11 mouse cellular contexts compared by ENCODE assay signal in genomic region chr4:118206918-118207640, GRCm38 (mm10). TPM values are rescaled to one million over a fixed set of nuclear protein-coding genes. Genes with fewer than 3 reads are reported as not detected.
DNase-seq lines count a peak whose midpoint lies in the region; ATAC-seq and TF ChIP-seq lines count a peak whose summit lies in the region.
"Had no signal": no experiment of that assay in that cellular context is flagged by ENCODE, and none has a peak within 500 bp of the region (broad histone marks: within the 10 kb centered on the region; RNA-seq: fewer than 3 reads in every experiment).

No protein-coding gene starts in this region.

- TF ChIP-seq POLR2A in MEL (IDR thresholded peaks at IDR 0.05; ENCODE audit: control insufficient read depth in 1 of 2, insufficient read depth in 1 of 2, low read depth in 1 of 2, low read length in 2 of 2, poor library complexity in 1 of 2): no peak

- no peak overlapping the region for H3K4me3 ChIP-seq in forebrain, embryonic 12.5 days (replicated peaks)
- H3K4me3 ChIP-seq in forebrain, embryonic 13.5 days: no peak overlapping the region
- H3K4me3 ChIP-seq in MEL (ENCODE audit: control insufficient read depth in 1 of 2, insufficient read depth in 1 of 2, low read depth in 2 of 2, low read length in 2 of 2): no peak overlapping the region
- no peak overlapping the region for H3K4me3 ChIP-seq in midbrain, embryonic 12.5 days

- H3K36me3 ChIP-seq in forebrain, embryonic 12.5 days (replicated peaks): peaks cover 45% of the 10 kb centered on the region
- peaks cover 50% of the 10 kb centered on the region for H3K36me3 ChIP-seq in forebrain, embryonic 13.5 days (ENCODE audit: poor library complexity, severe bottlenecking)
- H3K36me3 ChIP-seq in MEL (ENCODE audit: control insufficient read depth in 1 of 2, insufficient read depth in 2 of 2, low read length in 2 of 2): no peaks in the 10 kb centered on the region
- peaks cover 45% of the 10 kb centered on the region for H3K36me3 ChIP-seq in midbrain, embryonic 12.5 days

- peak; percentile 33; the same call in 1 of the 2 replicates for ATAC-seq in forebrain, embryonic 12.5 days (ENCODE audit: low FRiP score)
- ATAC-seq in forebrain, embryonic 13.5 days: no peak
- ATAC-seq in midbrain, embryonic 12.5 days (ENCODE audit: low FRiP score, low read depth): peak; percentile 35; the same call in 1 of the 2 replicates

- no peaks in the 10 kb centered on the region for H3K79me2 ChIP-seq in MEL (ENCODE audit: control insufficient read depth, insufficient read depth, low read length, poor library complexity)

- 50% methylated on average over 8 of the region's 10 CpGs for WGBS in forebrain, embryonic 12.5 days
- 48% methylated on average over 8 of the region's 10 CpGs for WGBS in forebrain, embryonic 13.5 days
- whole genome bisulfite sequencing in midbrain, embryonic 12.5 days: 57% methylated on average over 10 of the region's 10 CpGs

- TF ChIP-seq RAD21 in MEL (IDR thresholded peaks at IDR 0.05; ENCODE audit: low read depth, low read length): no peak

- peak; percentile 18 to 26 (median 25); a peak in 1 of 6 replicates for TF ChIP-seq CTCF in MEL (IDR thresholded peaks at IDR 0.05 in 2 of 3, conservative IDR thresholded peaks at IDR 0.05 in 1 of 3; ENCODE audit: control insufficient read depth in 1 of 3, insufficient read depth in 1 of 3, low read depth in 2 of 3, low read length in 3 of 3, poor library complexity in 1 of 3, severe bottlenecking in 1 of 3)

- H3K9ac ChIP-seq in forebrain, embryonic 12.5 days: no peak overlapping the region
- no peak overlapping the region for H3K9ac ChIP-seq in forebrain, embryonic 13.5 days
- H3K9ac ChIP-seq in MEL (ENCODE audit: control insufficient read depth, low read depth, low read length, poor library complexity, severe bottlenecking): no peak overlapping the region
- no peak overlapping the region for H3K9ac ChIP-seq in midbrain, embryonic 12.5 days (replicated peaks)

- peaks cover 6% of the 10 kb centered on the region; the same call in 1 of the 2 replicates for H3K4me1 ChIP-seq in forebrain, embryonic 12.5 days
- 0 out of 2 replicates have a peak, but pooled peaks cover 5% of the 10 kb centered on the region for H3K4me1 ChIP-seq in forebrain, embryonic 13.5 days
- no peaks in the 10 kb centered on the region for H3K4me1 ChIP-seq in MEL (ENCODE audit: control insufficient read depth in 1 of 2, insufficient read depth in 2 of 2, low read length in 2 of 2)
- peaks cover 5% of the 10 kb centered on the region for H3K4me1 ChIP-seq in midbrain, embryonic 12.5 days

- no peaks in the 10 kb centered on the region for H3K9me3 ChIP-seq in forebrain, embryonic 12.5 days
- H3K9me3 ChIP-seq in forebrain, embryonic 13.5 days (replicated peaks): no peaks in the 10 kb centered on the region
- H3K9me3 ChIP-seq in MEL (replicated peaks; ENCODE audit: insufficient read depth, low read length): no peaks in the 10 kb centered on the region
- no peaks in the 10 kb centered on the region for H3K9me3 ChIP-seq in midbrain, embryonic 12.5 days

- H3K27ac ChIP-seq in forebrain, embryonic 12.5 days: 0 out of 2 replicates have a peak overlapping the region, but pooled peaks have one; percentile 19
- H3K27ac ChIP-seq in forebrain, embryonic 13.5 days: no peak overlapping the region
- H3K27ac ChIP-seq in MEL (ENCODE audit: control insufficient read depth, low read depth, low read length): no peak overlapping the region
- H3K27ac ChIP-seq in midbrain, embryonic 12.5 days (replicated peaks): peak overlapping the region; percentile 39; the same call in 1 of the 2 replicates

- no peaks in the 10 kb centered on the region for H3K27me3 ChIP-seq in forebrain, embryonic 12.5 days
- no peaks in the 10 kb centered on the region for H3K27me3 ChIP-seq in forebrain, embryonic 13.5 days
- peaks cover 1 to 5% of the 10 kb centered on the region in 2 experiments; a peak in 2 of 4 replicates for H3K27me3 ChIP-seq in MEL (ENCODE audit: control insufficient read depth in 1 of 2, insufficient read depth in 2 of 2, low read length in 2 of 2)
- no peaks in the 10 kb centered on the region for H3K27me3 ChIP-seq in midbrain, embryonic 12.5 days

- no peak for TF ChIP-seq EP300 in MEL (IDR thresholded peaks at IDR 0.05; ENCODE audit: low read depth in 1 of 2, low read length in 2 of 2)

- DNase-seq in lung, postnatal 10 days: peak; percentile 32
- DNase-seq in lung, postnatal 36 days: no peak
- peak; percentile 20 for DNase-seq in MEL (ENCODE audit: low read depth, low spot score)
- no peak for DNase-seq in Muller cell, postnatal 12 days (ENCODE audit: inconsistent ontology term)
- no peak for DNase-seq in testis, postnatal 10 days (ENCODE audit: low spot score)
- DNase-seq: cerebellum, adult 18-20 months; gastrocnemius, postnatal 36 days; heart, postnatal 4 days had no signal

- H3K4me2 ChIP-seq in forebrain, embryonic 12.5 days: no peak overlapping the region
- H3K4me2 ChIP-seq in forebrain, embryonic 13.5 days: no peak overlapping the region
- no peak overlapping the region for H3K4me2 ChIP-seq in midbrain, embryonic 12.5 days (replicated peaks)

TF ChIP-seq in MEL, 35 proteins besides CTCF, POLR2A, EP300 and RAD21:
- TF ChIP-seq GATA1 (IDR thresholded peaks at IDR 0.05; ENCODE audit: low read depth, low read length): no peak
- no peak for TF ChIP-seq E2F4 (IDR thresholded peaks at IDR 0.05; ENCODE audit: borderline replicate concordance, low read depth, low read length)
- no peak for TF ChIP-seq NELFE (IDR thresholded peaks at IDR 0.05; ENCODE audit: low read depth, low read length)
- no peak for TF ChIP-seq TCF12 (IDR thresholded peaks at IDR 0.05; ENCODE audit: low read depth, low read length)
- no peak for TF ChIP-seq MAFK (IDR thresholded peaks at IDR 0.05; ENCODE audit: borderline replicate concordance, low read depth, low read length)
TF ChIP-seq in MEL: peak in this region for 0.

RNA-seq across cellular contexts. Expression of gene Kdm4a, which starts 27.2 kb away (rescaled TPM):
- polyA plus RNA-seq in forebrain, embryonic 12.5 days (2016; fragmentation: Nextera tagmentation; extraction: Ambion mirVana): 58.5 and 58.6 TPM in 2 replicates
- polyA plus RNA-seq in forebrain, embryonic 13.5 days (2015; fragmentation: Nextera tagmentation; extraction: Ambion mirVana): 57.7 and 58.7 TPM in 2 replicates
- total RNA-seq in MEL (2012; rRNA removed): 31.4 and 36.8 TPM in 2 replicates
- polyA plus RNA-seq in MEL (2012; ENCODE audit: insufficient read depth in 1 of 2, insufficient read length in 2 of 2, low read depth in 1 of 2, low replicate concordance in 2 of 2, missing spikeins in 1 of 2): 10 to 100 TPM in 1 of 2 experiments, not detected in 1; 49.6 TPM
- 57.0 and 57.2 TPM in 2 replicates for polyA plus RNA-seq in midbrain, embryonic 12.5 days (2016; fragmentation: Nextera tagmentation; extraction: Ambion mirVana)

Comparison
In these comparisons a context has a peak if more than half of its experiments do, and no peak if none do; other contexts are left out.
1. H3K27ac ChIP-seq: peak in forebrain, embryonic 12.5 days (single experiment) and midbrain, embryonic 12.5 days (single experiment); none in forebrain, embryonic 13.5 days (single experiment) and MEL (single experiment).
2. DNase-seq: peak in lung, postnatal 10 days (single experiment) and MEL (single experiment); none in lung, postnatal 36 days (single experiment), Muller cell, postnatal 12 days (single experiment) and testis, postnatal 10 days (single experiment).